Mouse (Mus musculus) liver, adult 2 months (tissue): ENCODE data around the gene Sos1. TPM values are rescaled to one million over a fixed set of nuclear protein-coding genes. Genes with fewer than 3 reads are reported as not detected.

Experiments used
- DNase-seq: peaks from one replicate; pipeline ENCODE4 v3.0.0-alpha.2; 2011; ENCODE audit warnings: low read depth, low spot score; ENCODE audit errors: extremely low read depth
- H3K27ac ChIP-seq: fragments of 200-500 bp; replicated peaks from 2 replicates; pipeline ENCODE4 v1.5.1; 2012; ENCODE audit warnings: low read depth, mild to moderate bottlenecking, control low read depth, inconsistent platforms, low read length; ENCODE audit not compliant: insufficient read depth
- H3K27me3 ChIP-seq: fragments of 200-500 bp; 2 replicates; pipeline ENCODE4 v1.6.1; 2012; ENCODE audit warnings: mild to moderate bottlenecking, moderate library complexity, low read length, inconsistent platforms; ENCODE audit not compliant: control insufficient read depth, insufficient read depth
- H3K36me3 ChIP-seq: fragments of 200-500 bp; 2 replicates; pipeline ENCODE4 v1.6.1; 2012; ENCODE audit warnings: low read length, inconsistent platforms; ENCODE audit not compliant: control insufficient read depth, insufficient read depth
- H3K4me1 ChIP-seq: fragments of 200-500 bp; 2 replicates; pipeline ENCODE4 v1.6.1; 2011; ENCODE audit warnings: low read length; ENCODE audit not compliant: control insufficient read depth, insufficient read depth
- H3K4me3 ChIP-seq: fragments of 200-500 bp; 2 replicates; pipeline ENCODE4 v1.5.1; 2011; ENCODE audit warnings: low read depth, mild to moderate bottlenecking, control low read depth, low read length, moderate library complexity; ENCODE audit not compliant: insufficient read depth
- H3K79me2 ChIP-seq: fragments of 200-500 bp; 2 replicates; pipeline ENCODE4 v1.6.1; 2012; ENCODE audit warnings: inconsistent platforms, mild to moderate bottlenecking, low read length, moderate library complexity; ENCODE audit not compliant: control insufficient read depth, insufficient read depth
- H3K9ac ChIP-seq: fragments of 200-500 bp; 2 replicates; pipeline ENCODE4 v1.6.1; 2012; ENCODE audit warnings: low read depth, mild to moderate bottlenecking, control low read depth, inconsistent platforms, low read length
- CTCF ChIP-seq: fragments of 200-500 bp; IDR thresholded peaks from 2 replicates; pipeline ENCODE4 v1.5.1; 2011; ENCODE audit warnings: low read depth, low read length, control low read depth
- POLR2A ChIP-seq: fragments of 200-500 bp; IDR thresholded peaks from 2 replicates; pipeline ENCODE4 v1.6.1; 2011; ENCODE audit warnings: low read length, control low read depth; ENCODE audit not compliant: insufficient read depth; ENCODE audit errors: extremely low read depth
- WGBS: fragments of 180-500 bp; shearing (Covaris S2); methylation state at CpG from one replicate; pipeline ENCODE4 v1.1.7; 2018; 5-methylcytosine and 5-hydroxymethylcytosine counted together
- polyA plus RNA-seq: library from polyadenylated mRNA; depleted of rRNA; stranded (reverse); fragments of >200 nt; gene quantifications from 2 replicates; pipeline ENCODE4 v1.2.3, GENCODE M21; 2012
- total RNA-seq: library from RNA; depleted of rRNA; stranded (reverse); fragments of >200 nt; gene quantifications from 2 replicates; pipeline ENCODE4 v1.2.3, GENCODE M21; 2014

Gene Sos1
- total and polyA plus RNA-seq, 2 experiments: 2.8 to 11.8 TPM

DNA sequence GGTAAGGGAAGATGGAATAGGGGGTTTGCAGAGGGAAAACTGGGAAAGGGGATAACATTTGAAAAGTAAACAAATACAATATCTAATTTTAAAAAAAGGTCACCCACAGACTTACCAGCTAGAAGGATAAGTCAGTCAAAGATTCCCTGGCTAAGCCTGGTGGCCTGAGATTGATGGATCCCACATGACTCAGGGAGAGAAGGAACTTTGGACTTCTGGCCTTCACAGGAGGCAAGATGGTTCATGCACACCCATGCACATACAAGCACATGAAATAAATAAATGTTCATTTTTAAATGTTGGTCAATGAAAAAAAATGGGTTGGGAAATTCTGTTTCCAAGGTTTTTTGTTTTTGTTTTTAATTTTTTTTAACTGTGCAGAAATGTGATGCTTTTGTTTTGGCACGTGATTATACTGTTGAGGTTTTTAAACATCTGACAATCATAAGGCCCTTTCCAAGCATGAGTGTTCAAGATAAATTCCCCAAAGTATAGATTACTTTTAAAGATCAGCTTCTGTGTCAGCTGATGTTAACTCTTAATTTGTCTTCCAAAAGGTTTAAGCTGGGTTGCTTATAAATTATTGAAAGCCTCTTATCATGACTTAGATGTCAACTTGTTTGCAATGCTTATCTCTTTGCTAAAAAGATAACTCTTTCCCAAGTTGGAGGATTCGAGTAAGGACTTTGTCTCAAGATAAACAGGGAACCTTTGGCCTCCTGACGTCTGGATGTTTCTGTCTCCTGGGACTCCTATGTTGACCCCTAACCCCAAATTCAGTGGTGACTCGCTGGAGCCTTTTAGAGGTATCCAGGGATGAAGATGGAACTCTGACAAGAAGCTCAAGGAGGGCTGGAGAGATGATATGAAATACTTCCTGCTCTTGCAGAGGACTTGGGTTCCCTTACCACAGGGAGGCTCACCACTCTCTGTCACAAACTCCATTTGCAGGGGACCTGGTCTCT is 29.5 kb upstream of the Sos1 start:
- TF ChIP-seq CTCF (no peak), POLR2A (no peak)
- Histone ChIP-seq H3K27ac (no peak overlapping the region), H3K79me2 (no peaks in the 10 kb centered on the region), H3K36me3 (peaks cover 11% of the 10 kb centered on the region), H3K27me3 (no peaks in the 10 kb centered on the region), H3K4me1 (peaks cover 4% of the 10 kb centered on the region; the same call in 1 of the 2 replicates), H3K4me3 (no peak overlapping the region), H3K9ac (no peak overlapping the region)
- DNase-seq: peak; percentile 68
- 43% methylated on average over 4 of the region's 4 CpGs for WGBS

DNA sequence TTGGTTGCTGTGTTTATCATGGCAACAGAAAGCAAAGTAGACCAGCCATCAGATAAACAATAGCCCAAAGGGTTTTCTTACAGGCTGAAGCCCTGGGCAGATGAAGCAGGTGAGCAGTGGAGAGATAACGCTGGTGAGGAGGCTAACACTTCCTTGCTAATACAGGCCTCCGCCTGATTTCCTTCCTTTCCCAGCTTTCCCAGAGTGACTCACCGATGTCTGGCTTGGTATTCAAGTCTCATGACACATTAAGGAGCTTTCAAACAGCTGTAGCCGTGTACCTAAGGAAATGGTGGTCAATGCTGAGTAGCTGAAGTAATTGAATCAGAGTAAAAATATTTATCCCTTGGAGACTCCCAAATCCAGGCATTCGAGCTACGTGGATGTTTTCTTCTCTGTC is 25.5 kb upstream of the Sos1 start:
- H3K27me3 ChIP-seq: no peaks in the 10 kb centered on the region
- H3K4me1 ChIP-seq: peaks cover 4% of the 10 kb centered on the region; the same call in 1 of the 2 replicates
- no peak overlapping the region for H3K27ac ChIP-seq
- DNase-seq: no peak
- peaks cover 13% of the 10 kb centered on the region for H3K36me3 ChIP-seq
- TF ChIP-seq CTCF: no peak
- no peak for TF ChIP-seq POLR2A
- H3K79me2 ChIP-seq: no peaks in the 10 kb centered on the region
- WGBS: 84% methylated on average over 6 of the region's 6 CpGs
- H3K4me3 ChIP-seq: no peak overlapping the region
- H3K9ac ChIP-seq: no peak overlapping the region

DNA sequence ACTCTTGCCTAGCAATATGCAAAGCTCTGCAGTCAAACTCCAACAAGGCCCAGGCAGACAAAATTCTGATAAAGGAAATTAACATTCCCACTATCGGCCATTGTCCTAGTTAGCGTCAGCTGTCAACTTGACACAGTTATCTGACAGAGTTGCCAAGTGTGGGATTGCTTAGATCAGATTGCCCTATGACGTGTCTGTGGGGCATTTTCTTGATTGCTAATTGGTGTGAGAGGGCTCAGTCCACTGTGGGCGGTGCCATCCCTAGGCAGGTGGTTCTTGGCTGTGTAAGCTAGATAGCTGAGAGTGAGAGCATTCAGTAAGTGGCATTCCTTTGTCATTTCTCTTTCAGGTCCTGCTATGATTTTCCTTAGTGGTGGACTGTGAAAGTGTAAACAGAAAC is 25.1 kb upstream of the Sos1 start:
- Histone ChIP-seq H3K36me3 (peaks cover 13% of the 10 kb centered on the region), H3K4me1 (peaks cover 3% of the 10 kb centered on the region; the same call in 1 of the 2 replicates), H3K27ac (no peak overlapping the region), H3K27me3 (no peaks in the 10 kb centered on the region), H3K4me3 (no peak overlapping the region), H3K9ac (no peak overlapping the region), H3K79me2 (no peaks in the 10 kb centered on the region)
- peak; percentile 91 for DNase-seq
- 77% methylated on average over 4 of the region's 4 CpGs for WGBS
- TF ChIP-seq POLR2A: no peak
- no peak for TF ChIP-seq CTCF

DNA sequence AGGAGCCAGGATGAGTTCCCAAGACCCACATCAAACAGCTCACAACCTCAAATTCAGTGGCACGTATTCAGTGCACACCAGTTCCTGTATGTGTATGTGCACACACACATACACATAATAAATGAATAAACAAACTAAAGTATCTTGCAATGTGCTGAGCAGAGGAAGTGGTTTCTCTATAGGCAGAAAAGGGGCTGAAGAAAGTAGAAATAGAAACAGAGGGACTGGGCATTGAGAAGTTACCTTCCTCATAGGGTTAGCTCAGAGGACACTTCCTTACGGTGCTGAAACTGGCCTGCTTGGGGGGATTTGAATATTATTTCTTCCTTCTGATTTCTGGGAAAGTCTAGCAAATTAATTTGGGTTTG is 21.5 kb upstream of the Sos1 start:
- Histone ChIP-seq H3K27ac (no peak overlapping the region), H3K79me2 (no peaks in the 10 kb centered on the region), H3K4me1 (no peaks in the 10 kb centered on the region), H3K4me3 (no peak overlapping the region), H3K9ac (no peak overlapping the region), H3K36me3 (peaks cover 7% of the 10 kb centered on the region; the same call in 1 of the 2 replicates), H3K27me3 (no peaks in the 10 kb centered on the region)
- no peak for DNase-seq
- TF ChIP-seq POLR2A (no peak), CTCF (no peak)
- 90% methylated on average over 2 of the region's 2 CpGs for WGBS

DNA sequence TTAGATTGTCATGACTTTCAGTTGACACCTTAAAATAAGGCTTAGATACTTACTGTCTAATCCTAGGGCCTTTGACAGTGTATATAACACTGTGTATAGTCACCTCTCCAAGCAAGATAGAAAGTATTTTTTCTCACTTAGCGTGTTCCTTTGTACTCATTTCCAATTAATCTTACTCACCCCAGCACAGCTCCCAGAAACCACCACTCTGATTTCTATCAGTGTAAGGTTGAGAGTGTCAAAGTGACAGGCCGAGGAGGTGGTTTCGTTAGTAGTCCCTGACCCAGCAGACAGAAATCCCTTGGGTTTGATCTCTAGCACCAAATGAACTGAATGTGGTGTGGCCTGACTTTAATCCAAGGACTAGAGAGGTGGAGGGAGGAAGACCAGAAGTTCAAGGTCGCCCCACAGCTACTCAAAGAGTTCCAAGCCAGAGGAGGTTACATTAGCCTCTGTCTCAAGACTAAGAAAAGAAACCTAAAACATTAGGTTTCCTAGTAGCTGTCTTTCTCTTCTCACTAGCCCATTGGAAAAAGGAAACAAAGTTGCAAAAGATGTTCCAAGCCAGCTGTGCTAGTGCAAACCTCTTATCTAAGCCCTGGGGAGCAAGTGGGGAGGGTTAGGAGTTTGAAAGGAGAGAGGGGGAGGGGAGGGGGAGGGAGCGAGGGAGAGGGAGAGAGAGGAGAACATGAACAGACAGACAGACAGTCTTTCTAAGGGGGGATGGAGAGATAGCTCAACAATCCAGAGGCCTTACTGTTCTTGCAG is 21.0 kb upstream of the Sos1 start:
- Histone ChIP-seq H3K36me3 (peaks cover 7% of the 10 kb centered on the region; the same call in 1 of the 2 replicates), H3K27me3 (no peaks in the 10 kb centered on the region), H3K4me3 (no peak overlapping the region), H3K79me2 (no peaks in the 10 kb centered on the region), H3K4me1 (no peaks in the 10 kb centered on the region), H3K27ac (no peak overlapping the region), H3K9ac (no peak overlapping the region)
- no peak for TF ChIP-seq POLR2A
- no peak for TF ChIP-seq CTCF
- 89% methylated on average over 5 of the region's 5 CpGs for WGBS
- peak; percentile 23 for DNase-seq

DNA sequence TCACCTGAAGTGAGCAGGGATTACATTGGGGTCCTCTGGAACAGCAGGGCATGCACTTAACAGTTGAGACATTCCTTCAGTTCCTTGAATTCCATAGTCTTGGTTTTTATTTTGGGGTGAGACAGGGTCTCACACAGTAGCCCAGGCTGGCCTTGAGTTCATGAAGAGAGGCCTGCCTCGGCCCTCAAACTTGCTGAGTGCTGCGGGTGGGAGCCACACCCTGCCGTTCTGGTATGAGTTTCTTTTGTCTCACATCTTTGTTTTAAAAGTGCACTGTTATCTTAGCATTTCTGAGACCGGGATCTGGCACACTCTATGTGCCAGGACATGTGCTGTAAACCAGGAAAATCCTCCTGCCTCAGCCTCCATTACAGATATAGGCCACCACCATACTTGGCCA is 19.8 kb upstream of the Sos1 start:
- H3K27me3 ChIP-seq: no peaks in the 10 kb centered on the region
- 85% methylated on average over 4 of the region's 4 CpGs for WGBS
- no peak for DNase-seq
- 0 out of 2 replicates have a peak, but pooled peaks cover 2% of the 10 kb centered on the region for H3K36me3 ChIP-seq
- no peak overlapping the region for H3K27ac ChIP-seq
- H3K9ac ChIP-seq: no peak overlapping the region
- no peaks in the 10 kb centered on the region for H3K79me2 ChIP-seq
- no peaks in the 10 kb centered on the region for H3K4me1 ChIP-seq
- no peak overlapping the region for H3K4me3 ChIP-seq
- TF ChIP-seq CTCF: no peak
- TF ChIP-seq POLR2A: no peak
